Mouse (Mus musculus): ENCODE results near the gene Tdrd7. TPM values are rescaled to one million over a fixed set of nuclear protein-coding genes. Genes with fewer than 3 reads are reported as not detected.

Tdrd7 gene
- polyA plus RNA-seq, 1 experiment from 2014 or later: 28.9 TPM

DNA sequence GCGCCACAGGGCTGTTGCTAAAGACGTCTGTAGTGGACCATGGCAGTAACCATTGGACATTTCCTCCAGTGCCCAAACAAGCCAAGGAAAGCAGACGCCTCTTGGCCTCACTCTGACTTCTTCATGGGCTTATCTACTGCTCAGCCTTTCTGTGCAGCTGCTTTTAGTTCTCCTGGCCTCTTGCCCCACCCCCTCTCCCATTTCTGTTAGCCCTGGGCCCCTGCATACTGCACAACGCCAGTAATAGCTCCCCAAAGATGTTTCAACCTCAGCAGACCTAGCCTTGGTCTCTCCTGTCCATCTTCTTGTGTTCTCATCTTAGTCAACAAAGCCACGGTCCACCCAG is 77.3 kb downstream of the Tdrd7 start:
- H3K4me1 ChIP-seq (ENCODE audit: insufficient read depth, low read depth, low read length): peaks cover 4% of the 10 kb centered on the region; the same call in 1 of the 2 replicates
- H3K4me2 ChIP-seq (replicated peaks; ENCODE audit: low read depth, low read length): no peak overlapping the region
- no peak for ATAC-seq
- H3K27me3 ChIP-seq (replicated peaks; ENCODE audit: insufficient read depth, low read length): peaks cover 6% of the 10 kb centered on the region; the same call in 1 of the 2 replicates
- H3K9ac ChIP-seq (replicated peaks; ENCODE audit: low read depth): no peak overlapping the region
- DNase-seq (ENCODE audit: low spot score): no peak
- 42% methylated on average over 5 of the region's 5 CpGs for WGBS
- no peaks in the 10 kb centered on the region for H3K9me3 ChIP-seq (ENCODE audit: low read length)
- no peak overlapping the region for H3K27ac ChIP-seq (ENCODE audit: low read length)
- no peak overlapping the region for H3K4me3 ChIP-seq (ENCODE audit: low read depth, low read length)
- H3K36me3 ChIP-seq (ENCODE audit: insufficient read depth, low read length): no peaks in the 10 kb centered on the region
- TF ChIP-seq CTCF (IDR thresholded peaks at IDR 0.05) (no peak), EP300 (IDR thresholded peaks at IDR 0.05) (no peak)

DNA sequence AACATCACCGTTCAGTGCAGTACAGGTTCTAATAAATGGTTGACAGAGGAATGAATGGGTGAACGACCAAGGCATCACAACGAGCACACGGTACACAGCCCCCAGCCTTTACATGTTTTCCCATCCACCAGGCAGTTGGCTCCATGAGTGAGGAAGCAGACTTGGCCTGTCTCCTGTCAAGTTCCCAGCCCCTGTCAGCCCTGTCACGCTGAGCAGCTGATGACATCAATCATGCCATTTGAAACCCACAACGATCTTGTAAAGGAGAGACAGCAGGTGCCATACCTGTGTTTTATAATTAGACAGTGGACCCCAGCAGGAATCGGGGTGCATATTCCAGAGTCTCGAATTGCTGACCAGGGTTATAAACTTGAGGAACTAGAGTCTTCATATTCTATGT is 78.2 kb downstream of the Tdrd7 start:
- Histone ChIP-seq H3K4me1 (ENCODE audit: insufficient read depth, low read depth, low read length) (peaks cover 4% of the 10 kb centered on the region; the same call in 1 of the 2 replicates), H3K9ac (replicated peaks; ENCODE audit: low read depth) (no peak overlapping the region), H3K27ac (ENCODE audit: low read length) (no peak overlapping the region), H3K36me3 (ENCODE audit: insufficient read depth, low read length) (no peaks in the 10 kb centered on the region), H3K4me3 (ENCODE audit: low read depth, low read length) (no peak overlapping the region), H3K9me3 (ENCODE audit: low read length) (no peaks in the 10 kb centered on the region), H3K27me3 (replicated peaks; ENCODE audit: insufficient read depth, low read length) (0 out of 2 replicates have a peak, but pooled peaks cover 6% of the 10 kb centered on the region), H3K4me2 (replicated peaks; ENCODE audit: low read depth, low read length) (no peak overlapping the region)
- TF ChIP-seq EP300 (IDR thresholded peaks at IDR 0.05): no peak
- TF ChIP-seq CTCF (IDR thresholded peaks at IDR 0.05): no peak
- ATAC-seq (no peak), DNase-seq (ENCODE audit: low spot score) (no peak)
- WGBS: 77% methylated on average over 8 of the region's 8 CpGs

DNA sequence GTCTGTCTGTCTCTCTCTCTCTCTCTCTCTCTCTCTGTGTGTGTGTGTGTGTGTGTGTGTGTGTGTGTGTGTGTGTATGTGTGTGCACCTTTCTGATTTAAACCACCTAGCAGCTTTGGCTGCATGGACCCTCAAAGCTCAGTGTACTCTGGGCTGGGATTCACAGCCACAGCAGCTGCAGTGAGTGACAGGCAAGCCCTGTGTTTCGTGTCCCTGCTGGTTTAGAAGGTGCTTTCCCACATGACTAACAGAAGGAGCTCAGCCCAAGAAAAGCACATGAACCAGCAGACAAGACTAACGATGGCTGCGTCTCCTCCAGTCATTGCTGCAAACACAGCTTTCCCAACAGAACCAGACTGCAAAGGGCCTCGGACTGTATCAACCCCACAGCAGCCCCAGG is 82.8 kb downstream of the Tdrd7 start:
- Histone ChIP-seq H3K27me3 (replicated peaks; ENCODE audit: insufficient read depth, low read length) (no peaks in the 10 kb centered on the region), H3K4me2 (replicated peaks; ENCODE audit: low read depth, low read length) (no peak overlapping the region), H3K36me3 (ENCODE audit: insufficient read depth, low read length) (no peaks in the 10 kb centered on the region), H3K9me3 (ENCODE audit: low read length) (no peaks in the 10 kb centered on the region), H3K27ac (ENCODE audit: low read length) (no peak overlapping the region), H3K4me3 (ENCODE audit: low read depth, low read length) (no peak overlapping the region), H3K4me1 (ENCODE audit: insufficient read depth, low read depth, low read length) (no peaks in the 10 kb centered on the region), H3K9ac (replicated peaks; ENCODE audit: low read depth) (no peak overlapping the region)
- DNase-seq (ENCODE audit: low spot score) (no peak), ATAC-seq (no peak)
- TF ChIP-seq CTCF (IDR thresholded peaks at IDR 0.05): no peak
- TF ChIP-seq EP300 (IDR thresholded peaks at IDR 0.05): no peak
- 63% methylated on average over 4 of the region's 4 CpGs for WGBS

DNA sequence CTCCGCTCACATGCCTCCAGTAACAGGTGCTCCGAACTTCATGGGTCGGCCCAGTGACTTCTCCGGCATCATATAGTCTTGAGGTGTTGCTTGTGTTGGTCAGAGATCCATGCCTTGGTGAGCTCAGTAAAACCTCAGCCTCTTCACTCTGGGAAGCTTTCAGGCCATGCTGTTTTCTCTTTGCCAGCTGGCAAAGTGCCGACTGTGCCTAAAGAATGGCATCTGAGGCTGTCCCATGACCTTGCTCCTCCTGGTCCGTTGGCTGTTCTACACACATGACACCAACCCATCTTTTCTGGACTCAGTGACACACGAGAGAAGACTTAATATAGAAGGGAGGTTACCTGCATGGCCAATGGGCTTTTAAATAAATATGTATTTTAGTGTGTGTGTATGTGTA is 83.3 kb downstream of the Tdrd7 start:
- Histone ChIP-seq H3K36me3 (ENCODE audit: insufficient read depth, low read length) (no peaks in the 10 kb centered on the region), H3K4me2 (replicated peaks; ENCODE audit: low read depth, low read length) (no peak overlapping the region), H3K27me3 (replicated peaks; ENCODE audit: insufficient read depth, low read length) (no peaks in the 10 kb centered on the region), H3K9me3 (ENCODE audit: low read length) (no peaks in the 10 kb centered on the region), H3K27ac (ENCODE audit: low read length) (no peak overlapping the region), H3K4me1 (ENCODE audit: insufficient read depth, low read depth, low read length) (no peaks in the 10 kb centered on the region), H3K9ac (replicated peaks; ENCODE audit: low read depth) (no peak overlapping the region), H3K4me3 (ENCODE audit: low read depth, low read length) (no peak overlapping the region)
- WGBS: 75% methylated on average over 7 of the region's 7 CpGs
- ATAC-seq (no peak), DNase-seq (ENCODE audit: low spot score) (no peak)
- TF ChIP-seq CTCF (IDR thresholded peaks at IDR 0.05) (no peak), EP300 (IDR thresholded peaks at IDR 0.05) (no peak)

DNA sequence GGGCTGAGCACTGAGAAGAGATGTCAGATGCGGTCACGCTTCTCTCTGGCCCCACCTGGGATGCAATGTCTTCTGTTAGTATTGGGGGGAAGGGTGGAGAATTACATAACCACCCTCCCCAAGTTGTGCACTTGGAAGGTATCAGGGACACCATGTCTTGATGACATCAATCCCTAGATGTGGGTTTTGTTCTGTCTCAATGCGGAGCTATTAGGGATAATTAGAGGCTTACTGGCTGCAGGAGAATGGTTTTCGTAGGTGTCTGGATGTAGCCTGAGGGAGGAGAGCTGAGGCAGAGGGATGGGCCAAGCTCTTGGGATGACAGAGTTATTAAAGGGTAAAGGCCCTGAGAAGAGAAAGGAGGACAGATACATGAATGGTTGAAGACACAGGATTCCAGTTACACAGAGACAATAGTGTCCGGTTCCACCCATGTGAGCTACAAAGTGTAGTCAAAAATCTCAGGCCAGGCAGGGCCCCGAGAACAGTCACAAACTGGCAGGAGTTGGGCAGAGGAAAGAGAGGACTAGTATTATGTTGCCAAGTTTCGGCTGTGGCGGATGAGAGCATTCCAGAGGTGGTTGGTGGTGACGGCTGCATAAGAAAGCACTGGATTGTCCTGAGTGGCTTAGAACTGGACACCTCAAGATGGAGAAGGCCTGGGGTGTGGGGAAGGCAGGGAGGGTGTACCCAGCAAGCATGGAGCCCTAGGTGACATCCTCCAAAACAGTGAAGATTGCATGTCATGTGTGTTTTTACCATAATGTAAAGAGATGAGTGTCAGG is 88.4 kb downstream of the Tdrd7 start:
- peak; percentile 61; the same call in 1 of the 2 replicates for ATAC-seq
- no peak overlapping the region for H3K9ac ChIP-seq (replicated peaks; ENCODE audit: low read depth)
- 79% methylated on average over 9 of the region's 9 CpGs for WGBS

DNA sequence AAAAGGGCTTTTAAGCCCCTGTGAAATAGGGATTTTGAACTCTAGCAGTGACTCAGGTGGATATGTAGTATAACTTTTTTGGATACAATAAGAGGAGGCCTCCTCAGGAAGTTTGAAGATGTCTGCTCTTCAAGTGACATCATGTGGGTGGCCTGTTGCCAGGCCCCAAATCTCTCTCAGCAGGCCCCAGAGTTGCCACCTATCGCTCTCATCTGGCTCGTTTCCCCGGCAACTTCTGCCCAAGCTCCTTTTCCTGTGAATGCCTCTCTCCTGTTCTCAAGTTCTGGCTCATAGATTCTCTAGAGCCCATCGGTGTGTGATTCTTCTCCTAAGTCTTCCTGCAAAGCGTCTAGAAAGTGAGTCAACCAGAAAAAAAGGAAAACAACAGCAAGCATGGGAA is 91.0 kb downstream of the Tdrd7 start:
- Histone ChIP-seq H3K4me1 (ENCODE audit: insufficient read depth, low read depth, low read length) (no peaks in the 10 kb centered on the region), H3K4me3 (ENCODE audit: low read depth, low read length) (no peak overlapping the region), H3K36me3 (ENCODE audit: insufficient read depth, low read length) (no peaks in the 10 kb centered on the region), H3K4me2 (replicated peaks; ENCODE audit: low read depth, low read length) (no peak overlapping the region), H3K27ac (ENCODE audit: low read length) (no peak overlapping the region), H3K9me3 (ENCODE audit: low read length) (0 out of 2 replicates have a peak, but pooled peaks cover 4% of the 10 kb centered on the region), H3K27me3 (replicated peaks; ENCODE audit: insufficient read depth, low read length) (no peaks in the 10 kb centered on the region), H3K9ac (replicated peaks; ENCODE audit: low read depth) (no peak overlapping the region)
- TF ChIP-seq EP300 (IDR thresholded peaks at IDR 0.05) (no peak), CTCF (IDR thresholded peaks at IDR 0.05) (no peak)
- ATAC-seq: no peak
- no peak for DNase-seq (ENCODE audit: low spot score)
- 80% methylated on average over 5 of the region's 5 CpGs for WGBS

More for the DNA sequence above, 88.4 kb downstream of the Tdrd7 start:
- Histone ChIP-seq H3K4me2 (replicated peaks; ENCODE audit: low read depth, low read length) (no peak overlapping the region), H3K4me3 (ENCODE audit: low read depth, low read length) (no peak overlapping the region), H3K9me3 (ENCODE audit: low read length) (0 out of 2 replicates have a peak, but pooled peaks cover 4% of the 10 kb centered on the region), H3K27me3 (replicated peaks; ENCODE audit: insufficient read depth, low read length) (no peaks in the 10 kb centered on the region), H3K4me1 (ENCODE audit: insufficient read depth, low read depth, low read length) (no peaks in the 10 kb centered on the region), H3K36me3 (ENCODE audit: insufficient read depth, low read length) (no peaks in the 10 kb centered on the region), H3K27ac (ENCODE audit: low read length) (no peak overlapping the region)
- no peak for DNase-seq (ENCODE audit: low spot score)
- no peak for TF ChIP-seq CTCF (IDR thresholded peaks at IDR 0.05)
- no peak for TF ChIP-seq EP300 (IDR thresholded peaks at IDR 0.05)

Data from lung, postnatal 0 days (tissue).